Mouse (Mus musculus) embryonic facial prominence, embryonic 15.5 days (tissue): ENCODE measurements around the gene Rundc1. TPM values are rescaled to one million over a fixed set of nuclear protein-coding genes. Genes with fewer than 3 reads are reported as not detected.
"Not testable (repeated sequence)": the region's sequence is repeated elsewhere in the genome, so short reads cannot be mapped to it uniquely, and the experiment has no call there.

ENCODE experiments used
- ATAC-seq: fragments of 200-750 bp; cut with Nextera tagmentation; 2 replicates; pipeline ENCODE4 v1.8.0; 2017; ENCODE audit warnings: low read depth, moderate TSS enrichment; ENCODE audit not compliant: insufficient number of reproducible peaks, low FRiP score, low TSS enrichment
- H3K27ac ChIP-seq: fragments of 300-500 bp; sonication (generic); replicated peaks from 2 replicates; pipeline ENCODE4 v1.5.1; 2015; ENCODE audit warnings: mild to moderate bottlenecking, inconsistent platforms
- H3K27me3 ChIP-seq: fragments of 300-500 bp; sonication (generic); 2 replicates; pipeline ENCODE4 v1.6.1; 2015; ENCODE audit warnings: inconsistent platforms
- H3K36me3 ChIP-seq: fragments of 300-500 bp; sonication (generic); 2 replicates; pipeline ENCODE4 v1.6.1; 2015; ENCODE audit warnings: mild to moderate bottlenecking, inconsistent platforms
- H3K4me1 ChIP-seq: fragments of 300-500 bp; sonication (generic); 2 replicates; pipeline ENCODE4 v1.6.1; 2015; ENCODE audit warnings: inconsistent platforms
- H3K4me2 ChIP-seq: fragments of 300-500 bp; sonication (generic); replicated peaks from 2 replicates; pipeline ENCODE4 v1.6.1; 2015; ENCODE audit warnings: mild to moderate bottlenecking, inconsistent platforms
- H3K4me3 ChIP-seq: fragments of 300-500 bp; sonication (generic); replicated peaks from 2 replicates; pipeline ENCODE4 v1.5.1; 2015; ENCODE audit warnings: mild to moderate bottlenecking, inconsistent platforms
- H3K9ac ChIP-seq: fragments of 300-500 bp; sonication (generic); 2 replicates; pipeline ENCODE4 v1.6.1; 2015; ENCODE audit warnings: inconsistent platforms
- H3K9me3 ChIP-seq: fragments of 300-500 bp; sonication (generic); replicated peaks from 2 replicates; pipeline ENCODE4 v1.6.1; 2016; ENCODE audit warnings: inconsistent platforms
- WGBS: fragments of 180-500 bp; shearing (Covaris S2); methylation state at CpG from one replicate; pipeline ENCODE4 v1.1.7; 2015; 5-methylcytosine and 5-hydroxymethylcytosine counted together
- polyA plus RNA-seq: library from polyadenylated mRNA; unstranded; fragments of >200 nt; fragmentation: Nextera tagmentation; extraction: Ambion mirVana; gene quantifications from 2 replicates; pipeline ENCODE4 v1.2.1, GENCODE M21; 2015

Rundc1 gene
- polyA plus RNA-seq, 1 experiment from 2014 or later = 23.4 TPM

DNA sequence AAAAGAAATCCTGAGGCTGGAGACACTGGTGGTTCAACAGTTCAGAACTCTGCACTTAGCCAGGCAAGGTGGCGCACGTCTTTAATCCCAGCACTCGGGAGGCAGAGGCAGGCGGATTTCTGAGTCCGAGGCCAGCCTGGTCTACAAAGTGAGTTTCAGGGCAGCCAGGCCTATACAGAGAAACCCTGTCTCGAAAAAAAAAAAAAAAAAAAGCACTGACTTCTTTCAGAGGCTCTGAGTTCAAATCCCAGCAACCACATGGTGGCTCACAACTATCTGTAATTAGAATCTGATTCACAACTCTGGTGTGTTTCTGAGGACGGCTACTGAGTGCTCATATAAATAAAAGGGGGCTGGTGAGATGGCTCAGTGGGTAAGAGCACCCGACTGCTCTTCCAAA lies 22.0 kb downstream of the Rundc1 start:
- not testable (repeated sequence) for H3K27ac ChIP-seq, ATAC-seq, H3K4me3 ChIP-seq, H3K9me3 ChIP-seq, H3K27me3 ChIP-seq, H3K4me2 ChIP-seq, H3K9ac ChIP-seq
- Histone ChIP-seq H3K36me3 (peaks cover 24% of the 10 kb centered on the region), H3K4me1 (peaks cover 35% of the 10 kb centered on the region)
- WGBS = 92% methylated on average over 8 of the region's 8 CpGs

DNA sequence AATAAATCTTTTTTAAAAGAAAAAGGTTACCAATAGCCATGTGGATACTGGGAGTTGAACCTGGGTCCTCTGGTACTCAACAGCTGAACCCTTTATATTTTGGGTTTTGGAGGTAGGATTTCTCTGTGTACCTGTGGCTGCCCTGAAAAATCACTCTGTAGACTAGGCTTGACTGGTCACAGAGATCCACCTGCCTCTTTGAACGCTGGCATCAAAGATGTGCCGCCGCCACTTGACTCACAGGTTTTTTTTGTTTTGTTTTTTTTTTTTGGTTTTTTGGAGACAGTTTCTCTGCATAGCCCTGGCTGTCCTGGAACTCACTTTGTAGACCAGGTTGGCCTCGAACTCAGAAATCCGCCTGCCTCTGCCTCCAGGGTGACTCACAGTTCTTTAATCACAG lies 22.9 kb downstream of the Rundc1 start:
- no peaks in the 10 kb centered on the region for H3K27me3 ChIP-seq
- H3K4me2 ChIP-seq = peak overlapping the region; percentile 45
- H3K4me1 ChIP-seq = peaks cover 38% of the 10 kb centered on the region
- H3K36me3 ChIP-seq = peaks cover 24% of the 10 kb centered on the region
- H3K27ac ChIP-seq = peak overlapping the region; percentile 71
- no peaks in the 10 kb centered on the region for H3K9me3 ChIP-seq
- 71% methylated on average over 5 of the region's 5 CpGs for WGBS
- no peak overlapping the region for H3K9ac ChIP-seq
- no peak overlapping the region for H3K4me3 ChIP-seq
- ATAC-seq = no peak

DNA sequence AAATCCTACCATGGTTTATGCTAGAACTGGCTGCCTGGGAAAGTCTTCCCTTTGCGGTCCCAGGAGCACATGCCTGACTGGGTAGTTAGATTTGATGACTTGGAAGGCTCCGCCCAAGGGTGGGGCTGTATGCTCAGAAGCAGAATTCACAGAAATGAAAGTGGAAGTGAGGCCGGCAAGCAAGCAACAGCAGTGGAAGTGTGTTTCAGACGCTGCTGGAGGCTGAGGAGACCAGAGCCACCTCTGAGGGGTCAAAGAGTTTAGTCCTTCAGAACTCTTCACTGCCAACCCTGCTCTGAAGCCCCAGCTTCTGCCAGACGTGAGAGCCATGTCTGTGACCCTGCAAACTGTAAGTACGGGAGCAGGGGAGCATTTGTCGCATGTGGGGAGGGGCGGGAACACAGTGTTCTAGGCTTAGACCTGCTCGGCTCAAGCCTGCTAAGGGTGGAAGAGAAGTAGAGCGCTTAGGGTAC lies 23.4 kb downstream of the Rundc1 start, which contains the start of gene Ifi35:
Gene Ifi35 (plus strand): TSS at position 134 of the 473 bp plus-strand sequence.
- Histone ChIP-seq H3K9ac (peak within 1 kb of the TSS; percentile 35; the same call in 1 of the 2 replicates), H3K27ac (peak within 1 kb of the TSS; percentile 71), H3K4me2 (peak within 1 kb of the TSS; percentile 45), H3K36me3 (peaks cover 24% of the 10 kb centered on the region), H3K4me3 (peak within 1 kb of the TSS; percentile 46), H3K9me3 (no peaks in the 10 kb centered on the region), H3K4me1 (peaks cover 36% of the 10 kb centered on the region), H3K27me3 (no peaks in the 10 kb centered on the region)
- 17% methylated on average over 10 of the region's 10 CpGs for WGBS
- peak; percentile 71; the same call in 1 of the 2 replicates for ATAC-seq

DNA sequence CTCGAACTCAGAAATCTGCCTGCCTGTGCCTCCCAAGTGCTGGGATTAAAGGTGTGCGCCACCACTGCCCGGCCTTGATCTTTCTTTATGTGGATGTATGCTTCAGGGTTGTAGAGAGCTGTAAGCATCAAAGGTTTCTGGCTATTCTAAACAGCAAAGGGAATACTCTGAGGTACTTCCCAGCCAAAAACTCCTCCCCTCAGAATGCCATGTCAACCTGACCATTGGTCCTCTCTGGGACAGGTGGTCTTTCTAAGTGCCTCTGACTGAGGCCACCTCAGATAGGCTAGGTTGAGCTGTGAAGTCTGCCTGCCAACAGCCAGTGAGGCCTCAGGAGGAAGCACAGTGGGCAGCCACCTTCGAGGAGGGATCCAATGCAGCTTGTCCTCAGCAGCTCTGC lies 24.0 kb downstream of the Rundc1 start:
- H3K36me3 ChIP-seq = peaks cover 20% of the 10 kb centered on the region
- H3K4me2 ChIP-seq = peak overlapping the region; percentile 45
- no peak for ATAC-seq
- no peak overlapping the region for H3K9ac ChIP-seq
- no peaks in the 10 kb centered on the region for H3K9me3 ChIP-seq
- peak overlapping the region; percentile 71; the same call in 1 of the 2 replicates for H3K27ac ChIP-seq
- H3K4me1 ChIP-seq = peaks cover 30% of the 10 kb centered on the region
- WGBS = 83% methylated on average over 4 of the region's 4 CpGs
- peak overlapping the region; percentile 46 for H3K4me3 ChIP-seq
- H3K27me3 ChIP-seq = no peaks in the 10 kb centered on the region

DNA sequence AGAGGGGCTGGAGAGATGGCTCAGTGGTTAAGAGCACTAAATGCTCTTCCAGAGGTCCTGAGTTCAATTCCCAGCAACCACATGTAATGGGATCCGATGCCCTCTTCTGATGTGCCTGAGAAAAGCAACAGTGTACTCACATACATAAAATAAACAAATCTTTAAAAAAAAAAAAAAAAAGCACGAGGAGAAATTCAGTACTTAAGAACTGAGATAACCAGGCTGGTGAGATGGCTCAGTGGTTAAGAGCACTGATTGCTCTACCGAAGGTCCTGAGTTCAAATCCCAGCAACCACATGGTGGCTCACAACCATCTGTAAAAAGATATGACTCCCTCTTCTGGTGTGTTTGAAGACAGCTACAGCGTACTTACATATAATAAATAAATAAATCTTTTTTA lies 24.7 kb downstream of the Rundc1 start:
- H3K4me3 ChIP-seq, H3K9ac ChIP-seq, H3K4me2 ChIP-seq, ATAC-seq, H3K27me3 ChIP-seq, H3K9me3 ChIP-seq, H3K27ac ChIP-seq: not testable (repeated sequence)
- WGBS = 89% methylated on average over 4 of the region's 4 CpGs
- H3K36me3 ChIP-seq = peaks cover 13% of the 10 kb centered on the region
- peaks cover 23% of the 10 kb centered on the region; the same call in 1 of the 2 replicates for H3K4me1 ChIP-seq

DNA sequence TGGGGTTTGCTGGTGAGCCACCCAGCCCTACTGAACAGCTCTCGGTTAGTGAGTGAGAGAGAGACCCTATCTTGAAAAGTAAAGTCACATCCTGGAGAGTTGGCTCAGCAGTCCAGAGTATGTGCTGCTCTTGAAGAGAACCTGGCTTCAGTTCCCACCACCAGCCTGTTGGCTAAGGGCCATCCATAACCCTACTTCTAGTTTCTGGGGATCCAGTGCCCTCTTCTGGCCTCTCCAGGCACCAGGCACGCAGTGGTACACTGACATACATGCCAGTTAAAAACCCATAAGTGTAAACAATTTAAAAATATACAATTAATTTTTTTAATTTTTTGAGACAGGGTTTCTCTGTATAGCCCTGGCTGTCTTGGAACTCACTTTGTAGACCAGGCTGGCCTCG lies 25.5 kb downstream of the Rundc1 start:
- WGBS = 81% methylated on average over 3 of the region's 3 CpGs
- no peak for ATAC-seq
- Histone ChIP-seq H3K27me3 (no peaks in the 10 kb centered on the region), H3K9me3 (no peaks in the 10 kb centered on the region), H3K27ac (no peak overlapping the region), H3K9ac (no peak overlapping the region), H3K4me3 (no peak overlapping the region), H3K4me1 (peaks cover 25% of the 10 kb centered on the region; the same call in 1 of the 2 replicates), H3K36me3 (peaks cover 6% of the 10 kb centered on the region), H3K4me2 (no peak overlapping the region)

DNA sequence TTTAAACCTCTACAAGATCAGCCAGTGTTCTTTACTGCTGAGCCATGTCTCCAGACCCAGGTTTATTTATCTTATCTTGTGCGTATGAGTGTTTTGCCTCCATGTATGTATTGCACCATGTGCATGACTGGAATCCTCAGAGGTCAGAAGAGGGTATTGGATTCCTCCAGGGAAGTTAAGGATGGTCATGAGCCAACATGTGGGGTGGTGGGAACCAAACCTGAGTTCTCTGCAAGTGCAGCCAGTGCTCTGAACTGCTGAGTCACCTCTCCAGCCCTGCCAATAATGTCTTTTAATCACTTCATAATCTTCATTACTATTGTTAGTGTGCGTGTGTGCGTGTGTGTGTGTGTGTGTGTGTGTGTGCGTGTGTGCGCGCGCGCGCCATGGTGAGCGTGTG lies 26.7 kb downstream of the Rundc1 start:
- no peak for ATAC-seq
- Histone ChIP-seq H3K4me2 (no peak overlapping the region), H3K9ac (no peak overlapping the region), H3K36me3 (no peaks in the 10 kb centered on the region), H3K4me3 (no peak overlapping the region), H3K9me3 (no peaks in the 10 kb centered on the region), H3K4me1 (peaks cover 25% of the 10 kb centered on the region; the same call in 1 of the 2 replicates), H3K27me3 (no peaks in the 10 kb centered on the region), H3K27ac (no peak overlapping the region)
- 89% methylated on average over 10 of the region's 10 CpGs for WGBS

DNA sequence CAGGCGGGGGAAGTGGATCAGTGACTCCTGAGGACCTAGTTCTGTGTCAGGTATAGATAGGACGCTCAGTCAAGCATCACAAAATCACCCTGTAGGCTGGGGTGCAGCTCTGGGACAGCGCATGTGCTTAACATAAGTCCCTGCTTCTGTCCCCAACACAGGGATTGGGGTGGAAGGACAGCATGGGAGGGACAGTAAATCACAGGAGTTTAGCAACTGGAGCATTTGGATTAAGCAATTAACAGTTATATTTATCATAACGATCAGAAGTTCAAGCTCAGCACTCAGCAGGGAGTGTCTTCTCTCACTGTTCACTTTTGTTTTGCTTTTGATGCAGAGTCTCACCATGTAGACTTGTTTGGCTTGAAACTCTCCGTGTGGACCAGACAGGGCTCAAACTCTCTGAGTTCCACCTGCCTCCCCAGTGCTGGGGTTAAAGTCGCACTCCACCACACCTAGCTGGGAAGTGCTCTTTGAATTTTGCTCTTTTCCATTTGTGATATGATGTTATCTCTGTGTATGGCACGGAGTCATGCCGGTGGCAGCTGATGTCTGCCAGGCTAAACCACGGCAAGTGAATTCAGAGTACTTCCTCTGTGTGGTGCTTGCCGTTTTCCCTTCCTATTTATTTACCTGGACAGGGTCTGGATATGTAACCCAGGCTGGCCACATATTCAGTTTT lies 27.3 kb downstream of the Rundc1 start:
- H3K4me2 ChIP-seq = no peak overlapping the region

DNA sequence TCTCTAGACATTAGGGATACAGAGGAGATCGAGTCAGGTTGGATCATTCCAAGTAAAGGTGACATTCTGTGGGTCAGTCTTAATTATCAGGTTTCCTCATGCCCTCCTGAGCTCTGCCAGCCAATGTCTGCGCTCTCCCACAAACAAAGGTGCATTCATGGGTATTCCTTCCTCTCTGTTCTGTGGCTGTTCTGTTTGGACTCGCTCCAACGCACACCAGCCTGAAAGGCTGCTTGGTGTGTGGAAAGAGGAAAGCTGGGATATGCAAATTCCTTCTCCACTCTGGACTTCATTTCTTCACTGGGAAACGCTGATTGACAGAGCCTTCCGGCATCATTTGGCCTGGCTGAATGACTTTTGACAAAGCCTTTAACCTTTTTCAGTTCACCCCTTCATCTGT lies 29.8 kb downstream of the Rundc1 start:
- Histone ChIP-seq H3K4me2 (no peak overlapping the region), H3K27ac (peak overlapping the region; percentile 51; the same call in 1 of the 2 replicates), H3K9ac (no peak overlapping the region), H3K9me3 (no peaks in the 10 kb centered on the region), H3K4me1 (peaks cover 13% of the 10 kb centered on the region; the same call in 1 of the 2 replicates), H3K27me3 (no peaks in the 10 kb centered on the region), H3K4me3 (no peak overlapping the region), H3K36me3 (peaks cover 21% of the 10 kb centered on the region; the same call in 1 of the 2 replicates)
- WGBS = 23% methylated on average over 6 of the region's 6 CpGs
- no peak for ATAC-seq

More for the DNA sequence above, 27.3 kb downstream of the Rundc1 start:
- Histone ChIP-seq H3K36me3 (no peaks in the 10 kb centered on the region; the same call in 1 of the 2 replicates), H3K9me3 (no peaks in the 10 kb centered on the region), H3K4me3 (no peak overlapping the region), H3K4me1 (peaks cover 25% of the 10 kb centered on the region; the same call in 1 of the 2 replicates), H3K9ac (no peak overlapping the region), H3K27me3 (no peaks in the 10 kb centered on the region), H3K27ac (no peak overlapping the region)
- 63% methylated on average over 10 of the region's 10 CpGs for WGBS
- no peak for ATAC-seq

DNA sequence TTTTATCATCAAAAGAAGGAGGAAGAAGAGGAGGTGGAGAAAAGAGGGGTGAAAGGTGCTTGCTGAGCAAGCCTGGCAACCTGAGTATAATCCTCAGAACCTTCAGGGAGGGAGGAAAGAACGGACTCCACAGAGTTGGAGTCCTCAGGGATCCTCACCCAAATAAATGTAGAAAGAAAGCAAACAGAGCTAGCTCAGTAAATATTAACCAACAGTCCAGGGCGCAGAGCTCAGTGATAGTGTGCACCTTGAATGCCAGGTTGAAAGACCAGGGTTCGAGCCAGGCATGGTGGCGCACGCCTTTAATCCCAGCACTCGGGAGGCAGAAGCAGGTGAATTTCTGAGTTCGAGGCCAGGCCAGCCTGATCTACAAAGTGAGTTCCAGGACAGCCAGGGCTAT lies 30.7 kb downstream of the Rundc1 start:
- Histone ChIP-seq H3K36me3 (peaks cover 30% of the 10 kb centered on the region), H3K4me3 (no peak overlapping the region), H3K4me2 (no peak overlapping the region), H3K4me1 (peaks cover 13% of the 10 kb centered on the region; the same call in 1 of the 2 replicates), H3K9ac (no peak overlapping the region), H3K9me3 (no peaks in the 10 kb centered on the region), H3K27me3 (no peaks in the 10 kb centered on the region), H3K27ac (no peak overlapping the region)
- no peak for ATAC-seq
- WGBS = 84% methylated on average over 7 of the region's 7 CpGs

DNA sequence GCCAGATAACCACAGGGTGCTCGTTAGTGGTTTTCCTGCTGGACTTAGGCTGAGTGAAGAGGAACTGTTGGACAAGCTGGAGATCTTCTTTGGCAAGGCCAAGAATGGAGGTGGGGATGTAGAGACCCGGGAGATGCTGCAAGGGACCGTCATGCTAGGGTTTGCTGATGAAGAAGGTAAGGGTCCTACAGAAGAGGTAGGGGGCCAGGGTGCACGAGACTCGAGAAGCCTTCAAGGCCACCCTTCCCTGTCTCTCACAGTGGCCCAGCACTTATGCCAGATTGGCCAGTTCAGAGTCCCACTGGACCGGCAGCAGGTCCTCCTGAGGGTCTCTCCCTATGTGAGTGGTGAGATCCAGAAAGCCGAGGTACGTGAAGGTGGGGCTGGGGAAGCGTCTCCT lies 32.7 kb downstream of the Rundc1 start:
- H3K36me3 ChIP-seq = peaks cover 48% of the 10 kb centered on the region
- H3K27ac ChIP-seq = no peak overlapping the region
- WGBS = 88% methylated on average over 9 of the region's 9 CpGs
- peaks cover 6% of the 10 kb centered on the region for H3K4me1 ChIP-seq
- no peaks in the 10 kb centered on the region for H3K27me3 ChIP-seq
- H3K4me3 ChIP-seq = no peak overlapping the region
- no peak overlapping the region for H3K4me2 ChIP-seq
- H3K9ac ChIP-seq = no peak overlapping the region
- no peak for ATAC-seq
- no peaks in the 10 kb centered on the region for H3K9me3 ChIP-seq
